Mouse (Mus musculus) olfactory bulb, adult 2 months (tissue): ENCODE measurements around the gene Crispld2. TPM values are rescaled to one million over a fixed set of nuclear protein-coding genes. Genes with fewer than 3 reads are reported as not detected.

Experiments
- H3K27ac ChIP-seq: fragments of 200-500 bp; 2 replicates; pipeline ENCODE4 v1.5.1; 2012; ENCODE audit warnings: low read depth, low read length; ENCODE audit not compliant: insufficient read depth
- H3K4me1 ChIP-seq: fragments of 200-500 bp; 2 replicates; pipeline ENCODE4 v1.6.1; 2012; ENCODE audit warnings: low read length; ENCODE audit not compliant: control insufficient read depth, insufficient read depth
- H3K4me3 ChIP-seq: fragments of 200-500 bp; 2 replicates; pipeline ENCODE4 v1.5.1; 2012; ENCODE audit warnings: mild to moderate bottlenecking, low read depth, low read length, moderate library complexity; ENCODE audit not compliant: insufficient read depth
- CTCF ChIP-seq: fragments of 200-500 bp; IDR thresholded peaks from 2 replicates; pipeline ENCODE4 v1.5.1; 2012; ENCODE audit warnings: low read depth, mild to moderate bottlenecking, low read length, moderate library complexity; ENCODE audit not compliant: insufficient read depth
- POLR2A ChIP-seq: fragments of 200-500 bp; IDR thresholded peaks from 2 replicates; pipeline ENCODE4 v1.6.1; 2012; ENCODE audit warnings: mild to moderate bottlenecking, low read depth, low read length, moderate library complexity; ENCODE audit not compliant: insufficient read depth
- WGBS: fragments of 180-500 bp; shearing (Covaris S2); methylation state at CpG from one replicate; pipeline ENCODE4 v1.1.7; 2018; 5-methylcytosine and 5-hydroxymethylcytosine counted together
- polyA plus RNA-seq: library from polyadenylated mRNA; stranded (reverse); fragments of >200 nt; gene quantifications from 2 replicates; pipeline ENCODE4 v1.2.4, GENCODE M21; 2012; ENCODE audit warnings: low replicate concordance; ENCODE audit not compliant: missing spikeins, insufficient read depth, insufficient read length

Crispld2 gene
- polyA plus RNA-seq, 1 experiment: not detected

GRCm38 (mm10) chr8:120037611-120038010, 45.4 kb downstream of the Crispld2 start:
- WGBS: 91% methylated on average over 8 of the region's 8 CpGs

DNA sequence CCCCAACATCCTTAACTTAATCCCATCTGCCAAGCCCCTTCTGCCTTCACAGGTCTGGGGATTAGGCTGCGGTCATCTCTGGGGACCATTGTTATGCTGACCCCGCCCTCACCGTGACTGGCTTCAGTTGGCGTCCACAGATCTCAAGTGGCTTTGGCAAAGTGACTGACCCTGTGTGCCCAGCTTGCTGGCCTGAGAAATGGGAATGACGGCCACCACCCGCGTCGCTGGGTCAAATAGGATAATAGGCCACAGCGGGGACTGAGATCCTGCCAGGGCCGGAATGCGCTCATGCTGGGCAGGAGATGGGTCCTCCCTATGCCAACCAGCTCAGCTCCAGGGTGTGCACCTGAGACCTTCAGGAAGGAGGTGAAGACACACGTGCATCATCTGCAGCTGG, 46.5 kb downstream of the Crispld2 start:
- Histone ChIP-seq H3K4me1 (peaks cover 25% of the 10 kb centered on the region), H3K27ac (no peak overlapping the region), H3K4me3 (no peak overlapping the region)
- TF ChIP-seq CTCF (no peak), POLR2A (no peak)
- WGBS: 85% methylated on average over 12 of the region's 12 CpGs

More at GRCm38 (mm10) chr8:120037611-120038010, 45.4 kb downstream of the Crispld2 start:
- Histone ChIP-seq H3K4me1 (peaks cover 25% of the 10 kb centered on the region), H3K4me3 (no peak overlapping the region), H3K27ac (no peak overlapping the region)
- no peak for TF ChIP-seq POLR2A
- TF ChIP-seq CTCF: no peak

GRCm38 (mm10) chr8:120039313-120039919, 47.2 kb downstream of the Crispld2 start:
- no peak overlapping the region for H3K4me3 ChIP-seq
- peak overlapping the region; percentile 7; the same call in 1 of the 2 replicates for H3K27ac ChIP-seq
- TF ChIP-seq POLR2A (no peak), CTCF (no peak)
- 81% methylated on average over 11 of the region's 11 CpGs for WGBS
- H3K4me1 ChIP-seq: peaks cover 23% of the 10 kb centered on the region

- H3K27ac ChIP-seq: no peak overlapping the region
- H3K4me1 ChIP-seq: peaks cover 22% of the 10 kb centered on the region
- TF ChIP-seq CTCF: no peak
- no peak for TF ChIP-seq POLR2A
- H3K4me3 ChIP-seq: no peak overlapping the region
- 59% methylated on average over 1 of the region's 1 CpGs for WGBS
Observed at GRCm38 (mm10) chr8:120040861-120041260, 48.6 kb downstream of the Crispld2 start.

DNA sequence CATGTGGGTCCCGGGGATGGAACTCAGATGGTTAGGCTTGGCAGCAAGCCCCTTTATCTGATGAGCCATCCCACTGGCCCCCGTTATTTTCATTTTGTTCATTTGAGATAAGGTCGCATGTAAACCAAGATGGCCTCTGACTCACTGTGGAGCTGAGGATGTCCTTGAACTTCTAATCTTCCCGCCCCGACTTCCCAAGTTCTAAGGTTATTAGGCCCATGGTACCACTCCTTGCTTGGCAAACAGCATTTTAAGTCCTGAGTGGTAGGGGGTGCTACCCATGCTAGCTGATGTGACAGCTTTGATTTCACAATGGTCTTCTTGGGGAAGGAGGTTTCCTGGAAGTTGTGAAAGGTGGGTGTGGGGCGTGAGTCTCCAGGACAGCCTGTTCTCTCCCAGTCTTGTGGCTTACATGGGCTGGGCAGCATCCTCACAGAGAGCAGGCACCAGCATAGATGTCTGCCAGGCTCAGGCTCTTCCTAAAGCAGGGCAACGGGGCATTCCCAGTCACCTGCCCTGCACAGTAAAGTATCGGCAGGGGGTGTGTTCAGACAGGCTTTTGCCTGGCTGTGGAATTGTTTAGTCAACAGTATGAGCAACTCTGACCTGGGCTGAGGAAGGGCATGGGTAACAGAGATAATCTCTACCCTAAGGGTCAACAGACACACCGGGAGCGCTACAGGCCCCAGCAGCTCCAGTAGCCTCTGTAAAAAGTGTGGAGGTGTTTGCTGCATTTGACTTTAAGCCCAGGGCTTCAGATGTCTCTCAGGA, 50.5 kb downstream of the Crispld2 start:
- WGBS: 86% methylated on average over 10 of the region's 10 CpGs
- TF ChIP-seq CTCF: no peak
- H3K27ac ChIP-seq: no peak overlapping the region
- no peak overlapping the region for H3K4me3 ChIP-seq
- peaks cover 29% of the 10 kb centered on the region for H3K4me1 ChIP-seq

DNA sequence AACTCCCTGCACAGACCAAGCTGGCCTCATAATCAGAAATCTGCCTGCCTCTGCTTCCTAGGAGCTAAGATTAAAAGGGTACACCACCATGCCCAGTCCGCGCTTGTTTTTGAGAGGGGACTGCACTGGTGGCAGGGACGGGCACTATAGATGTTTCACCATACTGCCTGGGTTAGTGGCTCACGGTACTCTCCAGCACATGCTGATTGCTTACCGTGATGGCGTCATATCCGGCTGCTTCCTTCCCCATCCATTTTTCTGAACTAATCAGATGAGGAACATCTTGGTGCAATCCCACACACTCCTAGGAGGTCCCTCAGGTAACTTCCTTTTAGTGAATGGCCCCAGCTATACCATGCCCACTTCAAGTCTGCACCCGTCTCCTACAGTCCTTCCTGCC, 52.7 kb downstream of the Crispld2 start:
- Histone ChIP-seq H3K27ac (no peak overlapping the region), H3K4me1 (peaks cover 19% of the 10 kb centered on the region), H3K4me3 (no peak overlapping the region)
- WGBS: 92% methylated on average over 8 of the region's 8 CpGs
- TF ChIP-seq CTCF (no peak), POLR2A (no peak)

DNA sequence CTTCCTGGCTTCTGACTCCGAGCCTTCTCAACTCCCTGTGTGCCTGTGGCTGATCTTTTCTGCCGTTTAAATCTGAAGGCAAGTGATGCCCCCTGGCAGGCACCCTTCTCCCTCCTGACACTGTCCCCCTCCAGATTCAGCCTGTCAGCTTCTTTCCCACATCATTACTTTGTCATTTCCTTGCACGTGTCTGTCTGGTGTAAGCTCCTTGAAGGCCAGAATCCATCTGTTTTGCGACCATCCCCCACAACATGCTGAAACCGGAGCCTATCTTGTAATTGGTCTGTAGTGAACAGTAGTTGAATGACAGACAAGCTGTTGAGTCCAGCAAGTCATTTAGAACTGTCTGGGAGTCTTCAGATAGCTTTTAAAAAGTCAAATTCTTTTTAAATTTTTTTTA, 53.2 kb downstream of the Crispld2 start:
- no peak overlapping the region for H3K27ac ChIP-seq
- H3K4me1 ChIP-seq: peaks cover 18% of the 10 kb centered on the region
- H3K4me3 ChIP-seq: no peak overlapping the region
- WGBS: 80% methylated on average over 5 of the region's 5 CpGs
- TF ChIP-seq CTCF: no peak
- TF ChIP-seq POLR2A: no peak

DNA sequence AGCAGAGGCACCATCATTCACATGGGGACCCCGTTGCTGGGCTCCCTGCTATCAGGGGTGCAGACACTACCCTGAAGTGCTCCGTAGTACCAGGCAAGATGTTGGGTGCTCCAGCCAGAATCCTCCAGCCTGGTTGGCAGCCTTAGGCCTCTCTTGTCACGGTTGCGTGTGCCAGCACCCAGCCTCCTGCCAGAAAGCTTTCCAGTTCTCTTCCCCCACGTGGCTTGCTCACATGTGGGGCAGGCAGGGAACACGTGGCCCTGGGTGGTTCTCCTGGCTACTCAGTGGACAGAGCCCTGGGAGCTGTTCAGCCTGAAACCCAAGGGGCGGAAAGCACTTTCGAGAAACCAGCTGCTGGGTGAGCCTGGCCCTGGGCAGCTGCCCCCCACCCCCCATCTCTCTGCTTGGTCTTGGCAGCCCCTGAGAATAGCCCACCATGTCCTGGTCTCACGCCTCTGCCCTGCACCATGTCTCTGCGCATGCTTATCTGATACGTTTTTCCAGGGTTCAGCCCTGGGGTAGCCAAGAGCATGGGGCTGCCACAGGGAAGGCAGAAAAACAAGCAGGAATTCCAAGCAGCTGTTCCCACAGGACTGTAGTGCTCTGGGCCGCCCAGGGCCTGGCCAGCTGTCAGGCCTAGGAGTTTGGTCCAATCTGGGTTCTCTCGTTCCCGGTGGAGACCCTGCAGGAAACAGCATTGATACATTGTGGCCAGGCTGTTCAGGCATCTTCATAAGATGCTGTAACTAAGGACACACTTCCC, 54.2 kb downstream of the Crispld2 start:
- TF ChIP-seq POLR2A (no peak), CTCF (no peak)
- H3K4me1 ChIP-seq: peaks cover 22% of the 10 kb centered on the region
- H3K27ac ChIP-seq: peak overlapping the region; percentile 60
- H3K4me3 ChIP-seq: no peak overlapping the region
- WGBS: 45% methylated on average over 14 of the region's 14 CpGs

GRCm38 (mm10) chr8:120049949-120050348, 57.7 kb downstream of the Crispld2 start:
- Histone ChIP-seq H3K4me3 (no peak overlapping the region), H3K27ac (no peak overlapping the region), H3K4me1 (peaks cover 26% of the 10 kb centered on the region)
- 95% methylated on average over 13 of the region's 13 CpGs for WGBS
- no peak for TF ChIP-seq CTCF
